ENCODE assay signal across 12 mouse cellular contexts in genomic region chr8:106417692-106418091, GRCm38 (mm10).
"Had no signal": no experiment of that assay in that cellular context is flagged by ENCODE, and none has a peak within 500 bp of the region (broad histone marks: within the 10 kb centered on the region; RNA-seq: fewer than 3 reads in every experiment).

No protein-coding gene starts in this region.

- DNase-seq: left cerebral cortex, postnatal 4 days; liver; liver, embryonic 13.5 days; liver, postnatal 0 days; lung, adult 18-20 months; lung, adult 2 months; lung, embryonic 14.5 days; lung, postnatal 10 days; lung, postnatal 14 days; lung, postnatal 36 days; lung, postnatal 4 days; midbrain, embryonic 14.5 days had no signal
